Mouse (Mus musculus) midbrain, embryonic 10.5 days (tissue): ENCODE measurements around the gene Myod1. TPM values are rescaled to one million over a fixed set of nuclear protein-coding genes. Genes with fewer than 3 reads are reported as not detected.

Source experiments
- DNase-seq: peaks from one replicate; pipeline ENCODE4 v3.0.0-alpha.2; 2017; ENCODE audit warnings: low spot score
- H3K27ac ChIP-seq: fragments of 300-500 bp; sonication (generic); replicated peaks from 2 replicates; pipeline ENCODE4 v1.5.1; 2016; ENCODE audit warnings: mild to moderate bottlenecking
- H3K27me3 ChIP-seq: fragments of 300-500 bp; sonication (generic); 2 replicates; pipeline ENCODE4 v1.6.1; 2016; ENCODE audit warnings: low read depth, mild to moderate bottlenecking; ENCODE audit not compliant: poor library complexity, severe bottlenecking
- H3K36me3 ChIP-seq: fragments of 300-500 bp; sonication (generic); 2 replicates; pipeline ENCODE4 v1.6.1; 2016; ENCODE audit warnings: mild to moderate bottlenecking, moderate library complexity
- H3K4me1 ChIP-seq: fragments of 300-500 bp; sonication (generic); 2 replicates; pipeline ENCODE4 v1.6.1; 2016
- H3K4me3 ChIP-seq: fragments of 300-500 bp; sonication (generic); 2 replicates; pipeline ENCODE4 v1.5.1; 2016; ENCODE audit warnings: mild to moderate bottlenecking, moderate library complexity
- H3K9me3 ChIP-seq: fragments of 300-500 bp; sonication (generic); replicated peaks from 2 replicates; pipeline ENCODE4 v1.6.1; 2016; ENCODE audit warnings: mild to moderate bottlenecking
- WGBS: fragments of 180-500 bp; shearing (Covaris S2); methylation state at CpG from one replicate; pipeline ENCODE4 v1.1.7; 2016; 5-methylcytosine and 5-hydroxymethylcytosine counted together
- polyA plus RNA-seq: library from polyadenylated mRNA; unstranded; fragments of >200 nt; fragmentation: Nextera tagmentation; extraction: Ambion mirVana; gene quantifications from 2 replicates; pipeline ENCODE4 v1.2.1, GENCODE M21; 2016

The Myod1 gene
- polyA plus RNA-seq, 1 experiment from 2014 or later, result not detected

- Histone ChIP-seq H3K27me3 (0 out of 2 replicates have a peak, but pooled peaks cover 6% of the 10 kb centered on the region), H3K27ac (peak overlapping the region; percentile 30; the same call in 1 of the 2 replicates), H3K36me3 (no peaks in the 10 kb centered on the region), H3K4me3 (no peak overlapping the region), H3K9me3 (no peaks in the 10 kb centered on the region), H3K4me1 (peaks cover 36% of the 10 kb centered on the region)
- 74% methylated on average over 3 of the region's 3 CpGs for WGBS
- no peak for DNase-seq
These were observed 47.7 kb downstream of the Myod1 start for GRCm38 (mm10) chr7:46423951-46424350.

GRCm38 (mm10) chr7:46425012-46425411 lies 48.7 kb downstream of the Myod1 start:
- H3K27me3 ChIP-seq, result 0 out of 2 replicates have a peak, but pooled peaks cover 6% of the 10 kb centered on the region
- H3K4me1 ChIP-seq, result peaks cover 36% of the 10 kb centered on the region
- no peaks in the 10 kb centered on the region for H3K9me3 ChIP-seq
- H3K36me3 ChIP-seq, result no peaks in the 10 kb centered on the region
- 81% methylated on average over 4 of the region's 4 CpGs for WGBS
- no peak overlapping the region for H3K4me3 ChIP-seq
- H3K27ac ChIP-seq, result no peak overlapping the region
- no peak for DNase-seq

Other genes starting within 250 kb of the Myod1 start
- 0.70 and 0.74 TPM in 2 replicates for gene Abcc8, start 196.4 kb upstream of the Myod1 start, polyA plus RNA-seq
- 3.7 and 4.3 TPM in 2 replicates for gene Ush1c, start 138.0 kb upstream of the Myod1 start, polyA plus RNA-seq
- 0.06 TPM in 1 of 2 replicates, not detected in the other for gene Otog, start 135.5 kb upstream of the Myod1 start, polyA plus RNA-seq
- gene Kcnc1, start 20.0 kb downstream of the Myod1 start, polyA plus RNA-seq, result 0.37 and 1.3 TPM in 2 replicates